Mouse (Mus musculus) kidney, embryonic 14.5 days (tissue): ENCODE measurements around the gene Dtnbp1. TPM values are rescaled to one million over a fixed set of nuclear protein-coding genes. Genes with fewer than 3 reads are reported as not detected.

ENCODE experiments used
- ATAC-seq: fragments of 200-750 bp; cut with Nextera tagmentation; 2 replicates; pipeline ENCODE4 v1.8.0; 2017; ENCODE audit warnings: moderate number of reproducible peaks, mild to moderate bottlenecking, moderate TSS enrichment, moderate library complexity; ENCODE audit not compliant: low FRiP score, low TSS enrichment
- H3K27ac ChIP-seq: fragments of 300-500 bp; sonication (generic); 2 replicates; pipeline ENCODE4 v1.5.1; 2014; ENCODE audit warnings: low read depth, mild to moderate bottlenecking, low read length, moderate library complexity, mixed read lengths
- H3K27me3 ChIP-seq: fragments of 300-500 bp; sonication (generic); 2 replicates; pipeline ENCODE4 v1.6.1; 2014; ENCODE audit warnings: mild to moderate bottlenecking, low read length; ENCODE audit not compliant: control insufficient read depth, insufficient read depth
- H3K36me3 ChIP-seq: fragments of 300-500 bp; sonication (generic); 2 replicates; pipeline ENCODE4 v1.6.1; 2014; ENCODE audit warnings: low read length, mixed read lengths; ENCODE audit not compliant: control insufficient read depth, insufficient read depth
- H3K4me1 ChIP-seq: fragments of 300-500 bp; sonication (generic); 2 replicates; pipeline ENCODE4 v1.6.1; 2014; ENCODE audit warnings: low read length, mixed read lengths; ENCODE audit not compliant: control insufficient read depth, insufficient read depth
- H3K4me2 ChIP-seq: fragments of 300-500 bp; sonication (generic); replicated peaks from 2 replicates; pipeline ENCODE4 v1.6.1; 2014; ENCODE audit warnings: low read depth, mild to moderate bottlenecking, low read length
- H3K4me3 ChIP-seq: fragments of 300-500 bp; sonication (generic); 2 replicates; pipeline ENCODE4 v1.5.1; 2014; ENCODE audit warnings: mild to moderate bottlenecking, low read length
- H3K9ac ChIP-seq: fragments of 300-500 bp; sonication (generic); 2 replicates; pipeline ENCODE4 v1.6.1; 2014; ENCODE audit warnings: low read depth, mild to moderate bottlenecking, low read length, moderate library complexity
- H3K9me3 ChIP-seq: fragments of 300-500 bp; sonication (generic); 2 replicates; pipeline ENCODE4 v1.6.1; 2016; ENCODE audit warnings: low read length; ENCODE audit not compliant: control insufficient read depth
- WGBS: fragments of 180-500 bp; shearing (Covaris S2); extraction: QIAGEN DNeasy Blood & Tissue Kit; methylation state at CpG from one replicate; pipeline ENCODE4 v1.1.7; 2014; 5-methylcytosine and 5-hydroxymethylcytosine counted together
- polyA plus RNA-seq: library from polyadenylated mRNA; unstranded; fragments of >200 nt; fragmentation: Nextera tagmentation; extraction: Ambion mirVana; gene quantifications from 2 replicates; pipeline ENCODE4 v1.2.1, GENCODE M21; 2014

Gene Dtnbp1
- polyA plus RNA-seq, 1 experiment from 2014 or later, result 82.3 TPM

- Histone ChIP-seq H3K36me3 (peaks cover 15% of the 10 kb centered on the region), H3K4me1 (no peaks in the 10 kb centered on the region), H3K9ac (no peak overlapping the region), H3K27ac (no peak overlapping the region), H3K4me2 (no peak overlapping the region), H3K4me3 (no peak overlapping the region), H3K9me3 (no peaks in the 10 kb centered on the region), H3K27me3 (no peaks in the 10 kb centered on the region)
- WGBS, result 91% methylated on average over 2 of the region's 2 CpGs
- no peak for ATAC-seq
Observed at GRCm38 (mm10) chr13:44977483-44978141, 24.3 kb downstream of the Dtnbp1 start.

- no peak for ATAC-seq
- Histone ChIP-seq H3K27ac (no peak overlapping the region), H3K36me3 (peaks cover 10% of the 10 kb centered on the region), H3K4me3 (no peak overlapping the region), H3K4me2 (no peak overlapping the region), H3K9me3 (no peaks in the 10 kb centered on the region), H3K4me1 (no peaks in the 10 kb centered on the region), H3K27me3 (no peaks in the 10 kb centered on the region), H3K9ac (no peak overlapping the region)
- WGBS, result 84% methylated on average over 2 of the region's 2 CpGs
Observed at GRCm38 (mm10) chr13:44977059-44977458, 24.9 kb downstream of the Dtnbp1 start.

- no peaks in the 10 kb centered on the region for H3K27me3 ChIP-seq
- H3K27ac ChIP-seq, result no peak overlapping the region
- H3K4me2 ChIP-seq, result no peak overlapping the region
- 90% methylated on average over 5 of the region's 5 CpGs for WGBS
- H3K9me3 ChIP-seq, result no peaks in the 10 kb centered on the region
- no peaks in the 10 kb centered on the region; the same call in 1 of the 2 replicates for H3K36me3 ChIP-seq
- ATAC-seq, result no peak
- H3K4me1 ChIP-seq, result no peaks in the 10 kb centered on the region
- no peak overlapping the region for H3K9ac ChIP-seq
- H3K4me3 ChIP-seq, result no peak overlapping the region
Observed at GRCm38 (mm10) chr13:44960542-44961291, 41.2 kb downstream of the Dtnbp1 start.

- H3K36me3 ChIP-seq, result no peaks in the 10 kb centered on the region; the same call in 1 of the 2 replicates
- no peaks in the 10 kb centered on the region for H3K9me3 ChIP-seq
- H3K27ac ChIP-seq, result no peak overlapping the region
- no peak for ATAC-seq
- WGBS, result 89% methylated on average over 8 of the region's 8 CpGs
- no peaks in the 10 kb centered on the region for H3K4me1 ChIP-seq
- H3K27me3 ChIP-seq, result no peaks in the 10 kb centered on the region
- no peak overlapping the region for H3K4me3 ChIP-seq
- no peak overlapping the region for H3K9ac ChIP-seq
- H3K4me2 ChIP-seq, result no peak overlapping the region
Observed at GRCm38 (mm10) chr13:44957049-44957448, 44.9 kb downstream of the Dtnbp1 start.

- no peak for ATAC-seq
- Histone ChIP-seq H3K4me3 (no peak overlapping the region), H3K27me3 (no peaks in the 10 kb centered on the region), H3K4me2 (no peak overlapping the region), H3K36me3 (no peaks in the 10 kb centered on the region; the same call in 1 of the 2 replicates), H3K27ac (no peak overlapping the region), H3K9ac (no peak overlapping the region), H3K9me3 (no peaks in the 10 kb centered on the region), H3K4me1 (no peaks in the 10 kb centered on the region)
- 97% methylated on average over 6 of the region's 6 CpGs for WGBS
Observed at GRCm38 (mm10) chr13:44955781-44956180, 46.2 kb downstream of the Dtnbp1 start.

- Histone ChIP-seq H3K36me3 (no peaks in the 10 kb centered on the region; the same call in 1 of the 2 replicates), H3K4me2 (no peak overlapping the region), H3K4me1 (no peaks in the 10 kb centered on the region), H3K27ac (no peak overlapping the region), H3K9me3 (no peaks in the 10 kb centered on the region), H3K27me3 (no peaks in the 10 kb centered on the region), H3K4me3 (no peak overlapping the region), H3K9ac (no peak overlapping the region)
- no peak for ATAC-seq
- 97% methylated on average over 1 of the region's 1 CpGs for WGBS
Observed at GRCm38 (mm10) chr13:44954232-44954568, 47.7 kb downstream of the Dtnbp1 start.

- WGBS, result 87% methylated on average over 8 of the region's 8 CpGs
- no peak for ATAC-seq
- no peak overlapping the region for H3K9ac ChIP-seq
- H3K4me2 ChIP-seq, result no peak overlapping the region
- no peak overlapping the region for H3K4me3 ChIP-seq
- H3K4me1 ChIP-seq, result no peaks in the 10 kb centered on the region
- H3K27me3 ChIP-seq, result no peaks in the 10 kb centered on the region
- H3K9me3 ChIP-seq, result no peaks in the 10 kb centered on the region
- H3K27ac ChIP-seq, result no peak overlapping the region
- H3K36me3 ChIP-seq, result no peaks in the 10 kb centered on the region; the same call in 1 of the 2 replicates
Observed at GRCm38 (mm10) chr13:44953546-44954231, 48.3 kb downstream of the Dtnbp1 start.

GRCm38 (mm10) chr13:44952393-44953086, 49.4 kb downstream of the Dtnbp1 start:
- Histone ChIP-seq H3K27ac (no peak overlapping the region), H3K4me2 (no peak overlapping the region), H3K36me3 (no peaks in the 10 kb centered on the region; the same call in 1 of the 2 replicates), H3K9ac (no peak overlapping the region), H3K4me1 (no peaks in the 10 kb centered on the region), H3K27me3 (no peaks in the 10 kb centered on the region), H3K9me3 (no peaks in the 10 kb centered on the region), H3K4me3 (no peak overlapping the region)
- ATAC-seq, result no peak
- WGBS, result 75% methylated on average over 10 of the region's 10 CpGs
